Mouse (Mus musculus) cortical plate, adult 2 months (tissue): ENCODE measurements around the gene Spns3. TPM values are rescaled to one million over a fixed set of nuclear protein-coding genes. Genes with fewer than 3 reads are reported as not detected.
A peak's percentile ranks its signal among the peaks of the same experiment; 100 is the strongest.

Experiments
- H3K27ac ChIP-seq: fragments of 200-500 bp; 2 replicates; pipeline ENCODE4 v1.5.1; 2012; ENCODE audit warnings: low read length, control low read depth, inconsistent platforms; ENCODE audit not compliant: insufficient read depth
- H3K4me1 ChIP-seq: fragments of 200-500 bp; 2 replicates; pipeline ENCODE4 v1.6.1; 2011; ENCODE audit warnings: low read length; ENCODE audit not compliant: control insufficient read depth, insufficient read depth
- H3K4me3 ChIP-seq: fragments of 200-500 bp; 2 replicates; pipeline ENCODE4 v1.5.1; 2011; ENCODE audit warnings: mild to moderate bottlenecking, low read length, control low read depth; ENCODE audit not compliant: insufficient read depth
- CTCF ChIP-seq: fragments of 200-500 bp; IDR thresholded peaks from 2 replicates; pipeline ENCODE4 v1.5.1; 2011; ENCODE audit warnings: mild to moderate bottlenecking, control low read depth, low read length; ENCODE audit not compliant: insufficient read depth; ENCODE audit errors: extremely low read depth
- POLR2A ChIP-seq: fragments of 200-500 bp; IDR thresholded peaks from 2 replicates; pipeline ENCODE4 v1.6.1; 2011; ENCODE audit warnings: mild to moderate bottlenecking, low read length, control low read depth; ENCODE audit not compliant: insufficient read depth; ENCODE audit errors: extremely low read depth
- polyA plus RNA-seq: library from polyadenylated mRNA; depleted of rRNA; stranded (reverse); fragments of >200 nt; gene quantifications from 2 replicates; pipeline ENCODE4 v1.2.3, GENCODE M21; 2012

The Spns3 gene
- polyA plus RNA-seq, 1 experiment = 0.33 TPM

GRCm38 (mm10) chr11:72576466-72577351, 26.4 kb upstream of the Spns3 start:
- H3K4me1 ChIP-seq = no peaks in the 10 kb centered on the region
- no peak overlapping the region for H3K27ac ChIP-seq
- TF ChIP-seq CTCF (no peak), POLR2A (no peak)
- peak overlapping the region; percentile 52 for H3K4me3 ChIP-seq

- peak overlapping the region; percentile 52; the same call in 1 of the 2 replicates for H3K4me3 ChIP-seq
Observed at GRCm38 (mm10) chr11:72576111-72576465, 25.8 kb upstream of the Spns3 start.

GRCm38 (mm10) chr11:72573819-72574218, 23.5 kb upstream of the Spns3 start:
- Histone ChIP-seq H3K4me3 (no peak overlapping the region), H3K4me1 (no peaks in the 10 kb centered on the region), H3K27ac (no peak overlapping the region)
- TF ChIP-seq POLR2A = no peak
- peak; percentile 61 for TF ChIP-seq CTCF

More at GRCm38 (mm10) chr11:72576111-72576465, 25.8 kb upstream of the Spns3 start:
- Histone ChIP-seq H3K4me1 (no peaks in the 10 kb centered on the region), H3K27ac (no peak overlapping the region)
- TF ChIP-seq POLR2A (no peak), CTCF (no peak)

- Histone ChIP-seq H3K4me3 (no peak overlapping the region), H3K4me1 (no peaks in the 10 kb centered on the region), H3K27ac (no peak overlapping the region)
- peak; percentile 80 for TF ChIP-seq CTCF
- TF ChIP-seq POLR2A = no peak
Observed at GRCm38 (mm10) chr11:72570319-72570979, 20.1 kb upstream of the Spns3 start.

GRCm38 (mm10) chr11:72569671-72570318, 19.5 kb upstream of the Spns3 start:
- TF ChIP-seq POLR2A (no peak), CTCF (no peak)
- H3K4me3 ChIP-seq = no peak overlapping the region
- H3K4me1 ChIP-seq = no peaks in the 10 kb centered on the region
- no peak overlapping the region for H3K27ac ChIP-seq

GRCm38 (mm10) chr11:72569051-72569450, 18.7 kb upstream of the Spns3 start:
- TF ChIP-seq CTCF (no peak), POLR2A (no peak)
- no peaks in the 10 kb centered on the region for H3K4me1 ChIP-seq
- no peak overlapping the region for H3K27ac ChIP-seq
- no peak overlapping the region for H3K4me3 ChIP-seq

GRCm38 (mm10) chr11:72566816-72567338, 16.6 kb upstream of the Spns3 start:
- TF ChIP-seq POLR2A (no peak), CTCF (no peak)
- Histone ChIP-seq H3K4me3 (no peak overlapping the region), H3K27ac (no peak overlapping the region), H3K4me1 (no peaks in the 10 kb centered on the region)

- Histone ChIP-seq H3K27ac (no peak overlapping the region), H3K4me1 (no peaks in the 10 kb centered on the region), H3K4me3 (no peak overlapping the region)
- TF ChIP-seq CTCF (no peak), POLR2A (no peak)
Observed at GRCm38 (mm10) chr11:72566304-72566703, 16.0 kb upstream of the Spns3 start.

- H3K4me3 ChIP-seq = no peak overlapping the region
- H3K4me1 ChIP-seq = no peaks in the 10 kb centered on the region
- peak; percentile 70 for TF ChIP-seq CTCF
- no peak for TF ChIP-seq POLR2A
- no peak overlapping the region for H3K27ac ChIP-seq
Observed at GRCm38 (mm10) chr11:72564232-72564807, 14.0 kb upstream of the Spns3 start.
